Mouse (Mus musculus): ENCODE data around the gene Hoxa13. TPM values are rescaled to one million over a fixed set of nuclear protein-coding genes. Genes with fewer than 3 reads are reported as not detected.

Hoxa13 gene
- polyA plus RNA-seq, 1 experiment from 2014 or later = 17.4 TPM

- ATAC-seq (ENCODE audit: insufficient number of reproducible peaks, low FRiP score, low TSS enrichment, low read depth) = no peak
- Histone ChIP-seq H3K4me1 (peaks cover 19% of the 10 kb centered on the region), H3K4me2 (peak overlapping the region; percentile 59), H3K27ac (peak overlapping the region; percentile 90), H3K9ac (peak overlapping the region; percentile 89), H3K4me3 (peak overlapping the region; percentile 69), H3K9me3 (no peaks in the 10 kb centered on the region), H3K36me3 (no peaks in the 10 kb centered on the region), H3K27me3 (peaks cover 21% of the 10 kb centered on the region)
- WGBS = 2% methylated on average over 25 of the region's 25 CpGs
These were observed 1.4 kb downstream of the Hoxa13 start for GRCm38 (mm10) chr6:52259081-52259790.

DNA sequence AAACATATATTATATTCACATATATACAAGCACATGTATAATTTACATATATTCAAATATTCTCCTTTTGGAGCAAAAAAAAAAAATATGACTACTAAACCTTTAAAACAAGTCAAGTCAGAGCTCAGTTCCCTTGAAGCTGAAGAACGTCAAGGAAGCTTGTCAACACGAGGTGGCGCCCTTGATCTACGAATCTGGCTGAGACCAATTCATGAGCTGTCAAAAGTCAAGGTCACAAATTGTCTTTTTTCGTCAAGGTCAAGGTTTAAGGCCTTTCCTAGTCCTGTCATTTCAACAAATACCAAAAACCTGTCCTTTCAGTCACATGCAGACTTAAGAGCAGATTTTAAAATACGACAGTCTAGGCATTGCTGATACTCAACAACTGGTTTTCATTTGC lies 3.7 kb downstream of the Hoxa13 start:
- H3K9me3 ChIP-seq = no peaks in the 10 kb centered on the region
- WGBS = 1% methylated on average over 6 of the region's 6 CpGs
- H3K36me3 ChIP-seq = no peaks in the 10 kb centered on the region
- H3K4me1 ChIP-seq = peaks cover 13% of the 10 kb centered on the region
- H3K9ac ChIP-seq = no peak overlapping the region
- no peak for ATAC-seq (ENCODE audit: insufficient number of reproducible peaks, low FRiP score, low TSS enrichment, low read depth)
- no peak overlapping the region for H3K27ac ChIP-seq
- peak overlapping the region; percentile 59 for H3K4me2 ChIP-seq
- peak overlapping the region; percentile 34 for H3K4me3 ChIP-seq
- peaks cover 9% of the 10 kb centered on the region for H3K27me3 ChIP-seq

DNA sequence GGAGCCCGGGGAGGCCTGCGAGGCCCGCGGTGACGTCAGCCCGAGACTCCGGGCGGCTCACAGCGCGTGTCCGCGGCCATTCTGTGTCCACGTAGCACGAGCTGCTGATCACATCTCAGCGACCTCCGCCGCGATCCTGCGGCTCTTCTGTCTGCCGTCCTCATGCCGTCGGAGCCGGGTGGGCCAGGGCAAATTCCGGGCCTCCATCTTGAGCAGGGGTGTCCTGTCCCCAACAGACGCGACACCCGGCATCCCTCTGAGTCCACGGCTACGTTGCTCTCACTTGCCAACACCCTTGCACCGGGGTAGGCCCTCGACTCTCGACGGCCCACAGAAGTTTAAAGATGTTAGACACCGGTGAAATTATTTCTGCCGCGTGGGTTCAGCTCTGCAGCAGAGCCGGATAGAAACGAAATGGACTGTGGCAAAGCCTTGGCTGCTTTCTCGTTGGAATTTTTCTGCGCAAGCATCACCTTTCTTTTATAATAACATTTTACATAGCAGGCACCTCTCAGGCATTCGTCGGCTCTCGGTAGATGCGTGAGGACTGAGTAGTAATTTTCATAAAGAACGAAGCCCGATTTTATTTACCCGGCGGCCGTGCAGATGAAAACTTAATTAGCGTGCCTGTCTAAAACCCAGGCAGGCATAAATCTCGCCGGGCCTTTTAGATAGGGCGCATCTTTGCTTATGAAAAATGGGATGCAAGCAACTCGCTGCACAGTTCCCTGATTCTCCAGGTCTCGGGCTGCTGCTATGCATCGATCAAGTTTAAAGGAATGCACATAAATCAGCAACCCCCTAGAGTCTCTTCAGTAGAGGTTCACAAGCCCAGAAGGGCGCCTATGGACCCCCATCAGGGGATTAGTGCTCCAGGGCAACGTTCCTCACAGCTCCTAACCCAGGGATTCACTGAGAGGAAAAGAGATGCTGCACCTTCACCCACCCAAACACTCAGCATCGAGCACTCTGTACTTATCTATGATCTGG lies 6.9 kb downstream of the Hoxa13 start:
- H3K4me3 ChIP-seq = peak overlapping the region; percentile 39
- peak overlapping the region; percentile 56 for H3K4me2 ChIP-seq
- peaks cover 8% of the 10 kb centered on the region for H3K27me3 ChIP-seq
- no peaks in the 10 kb centered on the region for H3K36me3 ChIP-seq
- H3K4me1 ChIP-seq = peaks cover 15% of the 10 kb centered on the region
- ATAC-seq (ENCODE audit: insufficient number of reproducible peaks, low FRiP score, low TSS enrichment, low read depth) = no peak
- H3K9ac ChIP-seq = peak overlapping the region; percentile 55
- peak overlapping the region; percentile 90 for H3K27ac ChIP-seq
- no peaks in the 10 kb centered on the region for H3K9me3 ChIP-seq
- 3% methylated on average over 59 of the region's 59 CpGs for WGBS

GRCm38 (mm10) chr6:52252775-52253376 lies 7.8 kb downstream of the Hoxa13 start:
- Histone ChIP-seq H3K4me2 (peak overlapping the region; percentile 56), H3K9me3 (no peaks in the 10 kb centered on the region), H3K27ac (peak overlapping the region; percentile 90), H3K4me1 (peaks cover 15% of the 10 kb centered on the region), H3K9ac (peak overlapping the region; percentile 55), H3K36me3 (no peaks in the 10 kb centered on the region), H3K4me3 (peak overlapping the region; percentile 39), H3K27me3 (peaks cover 14% of the 10 kb centered on the region)
- WGBS = 5% methylated on average over 35 of the region's 35 CpGs
- ATAC-seq (ENCODE audit: insufficient number of reproducible peaks, low FRiP score, low TSS enrichment, low read depth) = 0 out of 2 replicates have a peak, but pooled peaks have one; percentile 7

- WGBS = 6% methylated on average over 24 of the region's 24 CpGs
- Histone ChIP-seq H3K9me3 (no peaks in the 10 kb centered on the region), H3K27me3 (peaks cover 14% of the 10 kb centered on the region), H3K4me1 (peaks cover 15% of the 10 kb centered on the region), H3K36me3 (no peaks in the 10 kb centered on the region), H3K27ac (peak overlapping the region; percentile 90), H3K4me3 (peak overlapping the region; percentile 39), H3K4me2 (peak overlapping the region; percentile 56), H3K9ac (peak overlapping the region; percentile 55)
- ATAC-seq (ENCODE audit: insufficient number of reproducible peaks, low FRiP score, low TSS enrichment, low read depth) = peak; percentile 35
These were observed 8.5 kb downstream of the Hoxa13 start for GRCm38 (mm10) chr6:52252016-52252774.

GRCm38 (mm10) chr6:52251177-52251879 lies 9.4 kb downstream of the Hoxa13 start:
- H3K4me2 ChIP-seq = peak overlapping the region; percentile 56
- H3K27ac ChIP-seq = peak overlapping the region; percentile 90
- peaks cover 15% of the 10 kb centered on the region for H3K4me1 ChIP-seq
- no peaks in the 10 kb centered on the region for H3K9me3 ChIP-seq
- peak overlapping the region; percentile 10 for H3K9ac ChIP-seq
- peak overlapping the region; percentile 39 for H3K4me3 ChIP-seq
- H3K36me3 ChIP-seq = no peaks in the 10 kb centered on the region
- ATAC-seq (ENCODE audit: insufficient number of reproducible peaks, low FRiP score, low TSS enrichment, low read depth) = no peak
- WGBS = 17% methylated on average over 7 of the region's 7 CpGs
- peaks cover 14% of the 10 kb centered on the region for H3K27me3 ChIP-seq

GRCm38 (mm10) chr6:52249826-52250225 lies 10.9 kb downstream of the Hoxa13 start:
- Histone ChIP-seq H3K9ac (0 out of 2 replicates have a peak overlapping the region, but pooled peaks have one; percentile 47), H3K27me3 (peaks cover 14% of the 10 kb centered on the region), H3K4me1 (peaks cover 15% of the 10 kb centered on the region), H3K36me3 (no peaks in the 10 kb centered on the region), H3K9me3 (no peaks in the 10 kb centered on the region), H3K4me2 (peak overlapping the region; percentile 60), H3K4me3 (peak overlapping the region; percentile 64), H3K27ac (peak overlapping the region; percentile 91)
- WGBS = 11% methylated on average over 4 of the region's 4 CpGs
- no peak for ATAC-seq (ENCODE audit: insufficient number of reproducible peaks, low FRiP score, low TSS enrichment, low read depth)

GRCm38 (mm10) chr6:52249415-52249738 lies 11.3 kb downstream of the Hoxa13 start:
- Histone ChIP-seq H3K9me3 (no peaks in the 10 kb centered on the region), H3K36me3 (no peaks in the 10 kb centered on the region), H3K4me1 (peaks cover 15% of the 10 kb centered on the region), H3K9ac (peak overlapping the region; percentile 47; the same call in 1 of the 2 replicates), H3K27me3 (peaks cover 14% of the 10 kb centered on the region), H3K4me3 (peak overlapping the region; percentile 64), H3K27ac (peak overlapping the region; percentile 91), H3K4me2 (peak overlapping the region; percentile 60)
- 9% methylated on average over 16 of the region's 16 CpGs for WGBS
- no peak for ATAC-seq (ENCODE audit: insufficient number of reproducible peaks, low FRiP score, low TSS enrichment, low read depth)

- H3K4me2 ChIP-seq = peak overlapping the region; percentile 60
- H3K27me3 ChIP-seq = peaks cover 14% of the 10 kb centered on the region
- peak overlapping the region; percentile 47 for H3K9ac ChIP-seq
- 9% methylated on average over 27 of the region's 27 CpGs for WGBS
- no peaks in the 10 kb centered on the region for H3K36me3 ChIP-seq
- H3K4me3 ChIP-seq = peak overlapping the region; percentile 64
- H3K27ac ChIP-seq = peak overlapping the region; percentile 91
- no peaks in the 10 kb centered on the region for H3K9me3 ChIP-seq
- peaks cover 17% of the 10 kb centered on the region for H3K4me1 ChIP-seq
- ATAC-seq (ENCODE audit: insufficient number of reproducible peaks, low FRiP score, low TSS enrichment, low read depth) = no peak
These were observed 11.9 kb downstream of the Hoxa13 start for GRCm38 (mm10) chr6:52248638-52249414.
